Mouse (Mus musculus): Measurements from ENCODE around the gene H1f0. TPM values are rescaled to one million over a fixed set of nuclear protein-coding genes. Genes with fewer than 3 reads are reported as not detected.

The H1f0 gene
- total and polyA plus RNA-seq, 2 experiments, result 68.0 to 82.1 TPM

- TF ChIP-seq CTCF (IDR thresholded peaks at IDR 0.05; ENCODE audit: low read depth, low read length) (no peak), POLR2A (IDR thresholded peaks at IDR 0.05; ENCODE audit: extremely low read depth, insufficient read depth, low read length) (no peak)
- no peak overlapping the region for H3K9ac ChIP-seq (ENCODE audit: low read depth, low read length)
- H3K4me1 ChIP-seq (ENCODE audit: control insufficient read depth, insufficient read depth, low read length), result peaks cover 6% of the 10 kb centered on the region
- H3K27me3 ChIP-seq (ENCODE audit: control insufficient read depth, insufficient read depth, low read length), result peaks cover 8% of the 10 kb centered on the region
- 26% methylated on average over 24 of the region's 24 CpGs for WGBS
- DNase-seq (ENCODE audit: extremely low read depth, low read depth, low spot score), result no peak
- no peaks in the 10 kb centered on the region for H3K79me2 ChIP-seq (ENCODE audit: control insufficient read depth, insufficient read depth, low read length)
- H3K36me3 ChIP-seq (ENCODE audit: control insufficient read depth, insufficient read depth, low read length), result no peaks in the 10 kb centered on the region
- H3K4me3 ChIP-seq (ENCODE audit: insufficient read depth, low read depth, low read length), result no peak overlapping the region
- no peak overlapping the region for H3K27ac ChIP-seq (replicated peaks; ENCODE audit: insufficient read depth, low read depth, low read length)
Observed at GRCm38 (mm10) chr15:79040501-79041416, 12.5 kb downstream of the H1f0 start.

- peak within 1 kb of the TSS; percentile 71 for H3K9ac ChIP-seq (ENCODE audit: low read depth, low read length)
Observed at GRCm38 (mm10) chr15:79041585-79041984, 13.3 kb downstream of the H1f0 start, which contains the start of gene Galr3. Gene Galr3, plus strand, starts transcription at chr15:79041885.

GRCm38 (mm10) chr15:79042721-79043491 is 14.7 kb downstream of the H1f0 start:
- TF ChIP-seq POLR2A (IDR thresholded peaks at IDR 0.05; ENCODE audit: extremely low read depth, insufficient read depth, low read length), result no peak
- no peak for TF ChIP-seq CTCF (IDR thresholded peaks at IDR 0.05; ENCODE audit: low read depth, low read length)
- 3% methylated on average over 104 of the region's 105 CpGs for WGBS

More at GRCm38 (mm10) chr15:79041585-79041984, 13.3 kb downstream of the H1f0 start, which contains the start of gene Galr3:
- no peak for DNase-seq (ENCODE audit: extremely low read depth, low read depth, low spot score)
- no peaks in the 10 kb centered on the region for H3K36me3 ChIP-seq (ENCODE audit: control insufficient read depth, insufficient read depth, low read length)
- peaks cover 8% of the 10 kb centered on the region for H3K27me3 ChIP-seq (ENCODE audit: control insufficient read depth, insufficient read depth, low read length)
- no peak for TF ChIP-seq CTCF (IDR thresholded peaks at IDR 0.05; ENCODE audit: low read depth, low read length)
- no peak for TF ChIP-seq POLR2A (IDR thresholded peaks at IDR 0.05; ENCODE audit: extremely low read depth, insufficient read depth, low read length)
- no peaks in the 10 kb centered on the region for H3K79me2 ChIP-seq (ENCODE audit: control insufficient read depth, insufficient read depth, low read length)
- peak within 1 kb of the TSS; percentile 63; the same call in 1 of the 2 replicates for H3K4me3 ChIP-seq (ENCODE audit: insufficient read depth, low read depth, low read length)
- peaks cover 6% of the 10 kb centered on the region for H3K4me1 ChIP-seq (ENCODE audit: control insufficient read depth, insufficient read depth, low read length)
- 69% methylated on average over 6 of the region's 6 CpGs for WGBS
- no peak within 1 kb of the TSS for H3K27ac ChIP-seq (replicated peaks; ENCODE audit: insufficient read depth, low read depth, low read length)

GRCm38 (mm10) chr15:79044837-79045236 is 16.6 kb downstream of the H1f0 start:
- TF ChIP-seq POLR2A (IDR thresholded peaks at IDR 0.05; ENCODE audit: extremely low read depth, insufficient read depth, low read length) (no peak), CTCF (IDR thresholded peaks at IDR 0.05; ENCODE audit: low read depth, low read length) (no peak)
- no peak overlapping the region for H3K4me3 ChIP-seq (ENCODE audit: insufficient read depth, low read depth, low read length)
- no peaks in the 10 kb centered on the region for H3K79me2 ChIP-seq (ENCODE audit: control insufficient read depth, insufficient read depth, low read length)
- H3K9ac ChIP-seq (ENCODE audit: low read depth, low read length), result no peak overlapping the region
- peaks cover 1% of the 10 kb centered on the region; the same call in 1 of the 2 replicates for H3K4me1 ChIP-seq (ENCODE audit: control insufficient read depth, insufficient read depth, low read length)
- H3K36me3 ChIP-seq (ENCODE audit: control insufficient read depth, insufficient read depth, low read length), result no peaks in the 10 kb centered on the region
- H3K27ac ChIP-seq (replicated peaks; ENCODE audit: insufficient read depth, low read depth, low read length), result no peak overlapping the region
- DNase-seq (ENCODE audit: extremely low read depth, low read depth, low spot score), result no peak
- H3K27me3 ChIP-seq (ENCODE audit: control insufficient read depth, insufficient read depth, low read length), result peaks cover 8% of the 10 kb centered on the region
- 20% methylated on average over 4 of the region's 4 CpGs for WGBS

More at GRCm38 (mm10) chr15:79042721-79043491, 14.7 kb downstream of the H1f0 start:
- peak overlapping the region; percentile 63 for H3K4me3 ChIP-seq (ENCODE audit: insufficient read depth, low read depth, low read length)
- H3K36me3 ChIP-seq (ENCODE audit: control insufficient read depth, insufficient read depth, low read length), result no peaks in the 10 kb centered on the region
- no peak for DNase-seq (ENCODE audit: extremely low read depth, low read depth, low spot score)
- no peak overlapping the region for H3K27ac ChIP-seq (replicated peaks; ENCODE audit: insufficient read depth, low read depth, low read length)
- peak overlapping the region; percentile 71 for H3K9ac ChIP-seq (ENCODE audit: low read depth, low read length)
- no peaks in the 10 kb centered on the region for H3K79me2 ChIP-seq (ENCODE audit: control insufficient read depth, insufficient read depth, low read length)
- peaks cover 6% of the 10 kb centered on the region for H3K4me1 ChIP-seq (ENCODE audit: control insufficient read depth, insufficient read depth, low read length)
- H3K27me3 ChIP-seq (ENCODE audit: control insufficient read depth, insufficient read depth, low read length), result peaks cover 8% of the 10 kb centered on the region

GRCm38 (mm10) chr15:79048186-79048585 is 19.9 kb downstream of the H1f0 start:
- no peak overlapping the region for H3K27ac ChIP-seq (replicated peaks; ENCODE audit: insufficient read depth, low read depth, low read length)
- H3K36me3 ChIP-seq (ENCODE audit: control insufficient read depth, insufficient read depth, low read length), result no peaks in the 10 kb centered on the region
- TF ChIP-seq CTCF (IDR thresholded peaks at IDR 0.05; ENCODE audit: low read depth, low read length) (no peak), POLR2A (IDR thresholded peaks at IDR 0.05; ENCODE audit: extremely low read depth, insufficient read depth, low read length) (no peak)
- peaks cover 2% of the 10 kb centered on the region for H3K27me3 ChIP-seq (ENCODE audit: control insufficient read depth, insufficient read depth, low read length)
- no peaks in the 10 kb centered on the region for H3K79me2 ChIP-seq (ENCODE audit: control insufficient read depth, insufficient read depth, low read length)
- H3K9ac ChIP-seq (ENCODE audit: low read depth, low read length), result no peak overlapping the region
- DNase-seq (ENCODE audit: extremely low read depth, low read depth, low spot score), result no peak
- no peak overlapping the region for H3K4me3 ChIP-seq (ENCODE audit: insufficient read depth, low read depth, low read length)
- H3K4me1 ChIP-seq (ENCODE audit: control insufficient read depth, insufficient read depth, low read length), result peaks cover 12% of the 10 kb centered on the region
- WGBS, result 75% methylated on average over 4 of the region's 4 CpGs
